Mouse (Mus musculus) yolk sac, embryonic 10.5 days (tissue): Measurements from ENCODE around the gene Mtrf1l.

Source experiments
- DNase-seq: peaks from one replicate; pipeline ENCODE4 v3.0.0-alpha.2; 2017; ENCODE audit warnings: low spot score

Mtrf1l gene

DNA sequence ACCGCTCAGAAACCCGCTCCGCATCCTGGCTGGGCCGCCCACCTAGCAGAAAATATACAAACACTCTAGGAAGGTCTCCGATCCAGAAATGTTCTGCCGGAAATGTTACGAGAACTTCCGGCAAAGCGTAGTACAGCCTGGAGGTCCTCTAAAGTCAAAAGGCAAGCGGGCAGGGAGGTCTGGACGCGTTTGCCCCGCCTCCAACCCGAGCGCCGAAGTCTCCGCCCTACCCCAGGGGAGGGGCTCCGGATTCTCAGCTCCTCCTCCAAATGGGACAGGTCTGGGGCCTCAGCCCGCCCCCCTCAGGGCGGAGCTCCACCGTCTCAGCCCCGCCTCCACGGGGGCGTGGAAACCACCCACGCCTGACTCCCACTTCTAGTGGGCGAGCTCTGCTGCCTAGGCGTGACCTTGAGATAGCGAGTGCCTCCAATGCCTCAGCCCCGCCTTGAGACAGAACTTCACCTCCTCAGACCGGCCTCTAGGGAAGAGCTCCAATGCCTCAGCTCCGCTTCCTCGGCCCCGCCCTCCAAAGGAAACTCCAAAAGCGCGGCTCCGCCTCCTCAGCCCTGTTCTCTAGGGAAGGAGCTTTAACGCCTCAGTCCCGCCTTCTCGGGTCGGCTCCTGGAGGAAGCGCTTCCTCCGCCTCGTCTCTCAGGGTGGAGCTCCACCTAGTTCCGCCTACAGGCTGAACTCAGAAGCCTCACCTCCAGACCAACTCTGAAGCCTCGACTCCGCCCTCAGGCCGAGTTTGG, at the start of gene Mtrf1l:
Mtrf1l (minus strand) TSS at position 171 of the 752 bp plus-strand sequence.
- DNase-seq = peak; percentile 98

DNA sequence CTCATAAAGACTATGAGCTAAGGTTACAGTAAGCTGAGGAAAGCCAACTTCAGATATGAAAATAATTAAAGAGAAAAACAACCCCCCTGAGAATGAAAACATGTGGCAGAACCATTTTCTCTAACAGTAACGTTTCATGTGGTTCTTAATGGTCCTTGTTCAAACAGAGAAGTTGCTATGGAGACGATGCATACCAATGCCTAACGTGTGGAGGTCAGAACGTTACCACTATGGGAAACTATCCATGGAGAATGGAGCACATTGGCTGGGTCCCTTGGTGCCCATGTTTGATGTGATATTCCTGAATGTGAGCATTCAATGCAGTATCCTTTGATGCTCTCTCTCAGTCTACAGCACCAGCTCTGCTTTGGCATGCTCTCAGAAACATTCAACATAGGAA, 47.4 kb upstream of the Mtrf1l start:
- DNase-seq = no peak

DNA sequence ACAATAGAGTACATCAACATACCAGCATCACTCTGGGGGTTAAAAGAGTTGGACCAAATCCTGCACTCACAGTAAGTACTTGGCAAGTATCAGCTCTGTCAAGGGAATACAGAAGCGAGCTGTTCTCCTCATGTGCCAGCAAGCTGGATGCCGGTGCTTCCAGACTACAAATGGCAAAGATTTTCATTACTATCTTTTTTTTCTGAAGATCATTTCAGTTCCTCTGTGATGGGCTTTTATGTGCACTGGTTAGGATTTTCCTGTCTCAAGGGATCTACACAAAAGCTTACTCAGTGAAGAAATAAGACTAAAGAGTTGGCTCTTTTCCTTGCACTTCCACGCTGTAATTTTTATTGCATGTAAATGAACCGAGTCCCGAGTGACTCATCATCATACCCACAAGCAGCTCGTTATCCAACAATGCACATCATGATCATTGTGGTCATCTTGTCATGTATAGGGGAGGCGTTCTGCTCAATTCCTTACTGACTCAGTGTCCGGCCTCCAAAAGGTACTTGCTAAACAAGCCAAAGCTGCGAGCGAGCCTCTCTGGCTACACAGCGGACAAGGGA, 44.4 kb upstream of the Mtrf1l start:
- DNase-seq = no peak

DNA sequence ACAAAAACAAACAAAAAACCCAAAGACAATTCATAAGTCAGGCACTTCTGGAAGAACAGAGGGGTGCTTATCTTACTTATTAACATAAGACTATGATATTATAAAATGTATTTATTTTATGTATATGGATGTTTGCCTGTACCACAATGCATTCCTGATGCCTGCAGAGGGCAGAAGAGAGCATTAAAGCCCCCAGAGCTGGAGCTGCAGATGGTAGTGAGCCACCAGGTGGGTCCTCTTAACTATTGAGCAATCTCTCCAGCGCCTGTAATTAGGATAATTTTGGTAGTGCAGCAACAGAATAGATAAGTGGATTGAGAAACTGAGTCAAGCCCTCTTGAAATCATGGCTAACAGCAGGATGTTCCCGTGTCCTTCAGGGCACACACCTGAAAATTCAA, 42.3 kb upstream of the Mtrf1l start:
- no peak for DNase-seq

DNA sequence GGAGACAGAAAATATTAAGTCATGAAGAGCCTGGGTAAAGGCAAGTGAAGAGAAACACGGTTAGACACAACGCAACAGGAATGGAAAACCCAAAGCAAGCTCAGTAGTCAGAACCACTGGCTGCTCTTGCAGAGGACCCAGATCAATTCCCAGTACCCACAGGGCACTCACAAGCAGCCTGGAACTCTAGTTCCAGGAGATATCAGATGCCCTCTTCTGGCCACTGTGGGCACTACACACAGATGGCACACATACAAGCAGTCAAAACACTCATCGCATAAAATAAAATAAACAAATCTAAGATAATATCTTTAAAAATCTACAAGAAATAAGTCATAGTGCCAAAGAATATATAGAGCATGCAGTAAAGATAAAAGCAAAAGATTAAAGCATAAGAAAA, 39.0 kb upstream of the Mtrf1l start:
- DNase-seq = no peak

DNA sequence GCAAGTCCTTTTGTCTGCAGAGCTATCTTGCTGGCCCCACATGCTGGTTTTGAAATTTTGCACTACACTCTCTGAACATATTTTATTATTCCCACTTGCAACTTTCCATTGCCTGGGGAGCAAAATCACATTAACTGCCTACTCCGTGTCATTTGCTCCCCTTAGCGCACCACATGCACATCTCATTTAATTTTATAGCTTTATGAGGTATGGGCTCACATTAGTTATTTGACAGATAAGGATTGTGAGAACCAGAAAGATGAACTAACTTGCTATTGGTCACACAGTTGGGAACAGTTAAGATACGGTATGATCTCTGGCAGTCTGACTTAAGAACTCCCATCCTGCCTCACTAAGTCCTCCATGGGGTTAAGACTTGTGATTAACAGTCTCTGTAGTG, 37.1 kb upstream of the Mtrf1l start:
- no peak for DNase-seq

DNA sequence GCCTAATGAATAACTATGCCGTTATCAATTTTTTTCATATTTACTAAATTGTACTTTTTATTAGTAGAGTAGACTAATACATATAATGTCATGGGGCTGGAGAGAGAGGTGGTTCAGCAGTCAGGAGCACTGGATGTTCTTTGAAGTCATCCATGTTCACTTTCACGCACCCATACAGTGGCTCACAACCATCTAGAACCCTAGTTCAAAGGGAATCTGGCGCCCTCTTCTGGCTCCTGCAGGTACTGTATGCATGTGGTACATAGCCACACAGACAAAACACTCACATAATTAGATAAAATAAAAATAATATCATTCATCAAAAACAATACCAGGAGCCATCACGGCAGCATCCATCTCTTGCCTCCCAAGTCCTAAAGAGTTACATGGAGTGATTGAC, 36.0 kb upstream of the Mtrf1l start:
- no peak for DNase-seq

DNA sequence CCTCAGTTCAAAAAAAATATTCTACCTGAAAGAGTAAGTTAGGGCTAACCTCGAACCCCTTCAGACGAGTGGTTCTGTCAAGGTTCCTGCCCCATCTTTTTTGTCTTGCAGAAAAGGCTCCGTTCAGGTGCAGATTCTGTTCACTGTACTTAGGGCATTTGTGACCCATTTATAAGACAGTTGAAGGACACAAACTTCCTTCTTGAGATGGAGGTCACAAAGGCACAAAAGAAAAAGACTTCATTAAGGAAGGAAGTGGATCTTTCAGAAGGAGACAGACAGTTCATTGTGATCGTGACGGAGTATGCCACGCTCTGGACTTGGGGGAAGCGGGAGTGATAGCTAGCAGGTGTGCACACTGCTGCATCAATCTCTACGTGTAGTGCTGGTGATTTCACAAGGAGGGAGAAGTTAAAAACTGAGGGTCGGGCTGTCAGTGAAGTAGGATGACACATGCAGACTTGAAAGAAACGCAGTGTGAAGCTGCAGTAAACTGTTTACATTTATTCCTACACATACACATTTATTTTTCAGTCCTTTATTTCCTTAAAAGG, 34.4 kb upstream of the Mtrf1l start:
- DNase-seq = no peak

DNA sequence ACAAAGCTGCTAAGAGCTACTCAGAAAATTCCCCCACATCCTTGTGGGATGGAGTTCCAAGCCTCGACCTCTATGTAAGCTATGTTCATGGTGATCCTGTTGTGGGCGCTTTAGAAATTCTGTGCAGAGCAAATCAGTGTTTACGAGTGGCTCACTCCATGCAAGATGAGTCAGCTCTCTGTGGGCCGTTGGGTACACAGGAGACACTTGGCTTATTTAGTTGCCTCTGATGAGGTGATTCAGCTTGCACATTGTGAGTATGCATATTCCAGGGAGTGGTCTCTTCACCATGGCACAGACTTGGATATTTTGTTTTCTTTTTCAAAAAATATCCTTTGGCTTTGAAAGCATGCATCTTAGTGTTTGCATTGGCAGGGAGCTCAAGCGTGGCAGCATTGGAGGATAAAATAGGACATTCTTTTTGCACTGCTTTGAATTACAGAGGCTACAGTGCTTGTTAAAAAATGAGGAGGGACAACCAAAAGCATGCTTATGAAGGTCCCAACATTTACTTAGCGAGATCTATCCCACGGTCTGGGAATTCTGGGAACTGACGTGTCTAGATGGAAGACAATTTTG, 29.7 kb upstream of the Mtrf1l start:
- DNase-seq = no peak

DNA sequence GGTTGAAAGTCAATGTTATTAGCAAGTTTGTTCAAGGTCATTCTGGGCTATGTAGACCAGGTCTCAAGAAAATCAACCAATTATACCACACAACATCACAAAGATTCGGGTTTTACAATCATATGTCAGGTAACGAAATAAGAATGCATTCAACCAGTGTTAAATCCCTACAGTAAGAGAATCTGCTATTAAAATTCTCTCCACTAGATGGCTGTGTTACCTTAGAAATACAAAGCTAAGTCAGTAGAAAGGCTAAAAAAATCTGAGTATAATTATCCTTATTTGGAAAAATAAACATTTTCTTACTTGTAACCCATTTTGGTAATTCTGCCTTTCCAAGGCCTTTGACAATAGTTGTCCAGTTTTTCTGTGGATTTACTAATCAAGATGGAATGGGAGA, 23.2 kb upstream of the Mtrf1l start:
- DNase-seq = no peak

DNA sequence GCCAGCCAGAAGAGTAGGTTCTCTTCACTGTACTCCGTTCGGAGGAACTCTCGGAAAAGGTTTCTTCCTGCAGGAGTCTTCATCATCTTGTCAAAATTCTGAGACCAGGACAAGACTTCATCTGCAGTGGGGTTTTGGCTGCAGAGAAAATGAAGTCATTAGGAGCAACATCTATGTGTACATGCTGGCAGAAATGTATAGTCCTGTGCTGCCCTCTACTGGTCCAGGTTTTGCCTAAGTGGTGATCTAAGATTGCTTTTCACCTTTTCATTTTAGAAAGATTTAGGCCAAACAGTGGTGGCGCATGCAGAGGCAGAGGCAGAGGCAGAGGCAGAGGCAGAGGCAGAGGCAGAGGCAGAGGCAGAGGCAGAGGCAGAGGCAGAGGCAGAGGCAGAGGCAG, 17.7 kb upstream of the Mtrf1l start:
- DNase-seq = peak; percentile 13

DNA sequence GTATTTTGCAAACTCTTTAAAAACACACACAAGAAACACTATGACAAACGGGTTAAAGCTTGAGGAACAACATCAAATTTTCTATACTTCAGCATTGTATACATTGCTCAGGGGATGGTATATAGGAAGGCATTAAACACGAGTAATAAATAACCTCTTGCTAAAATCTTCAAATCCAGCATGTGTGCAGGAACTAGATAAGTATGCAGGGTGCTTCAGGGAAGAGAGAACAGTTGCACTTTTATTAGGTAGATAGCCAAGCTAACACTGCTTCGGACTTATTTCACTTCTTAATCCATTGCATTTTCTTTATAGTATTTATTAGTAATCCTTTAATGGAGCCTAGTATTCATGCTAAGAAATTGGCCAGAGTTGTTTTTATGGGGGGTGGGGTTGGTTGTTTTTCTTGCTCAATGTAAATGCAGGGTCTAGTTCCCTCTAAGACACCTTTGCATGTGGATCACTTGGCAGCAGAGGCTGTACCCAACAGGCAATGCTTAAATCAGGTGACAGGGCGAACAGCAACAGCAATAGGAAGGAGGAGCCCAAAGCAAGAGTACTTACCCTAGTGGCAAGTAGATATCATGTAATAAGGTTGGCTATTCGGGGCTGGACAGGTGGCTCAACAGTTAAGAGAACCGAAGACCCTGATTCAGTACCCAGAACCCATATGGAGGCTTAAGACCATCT, 2.8 kb upstream of the Mtrf1l start:
- no peak for DNase-seq

DNA sequence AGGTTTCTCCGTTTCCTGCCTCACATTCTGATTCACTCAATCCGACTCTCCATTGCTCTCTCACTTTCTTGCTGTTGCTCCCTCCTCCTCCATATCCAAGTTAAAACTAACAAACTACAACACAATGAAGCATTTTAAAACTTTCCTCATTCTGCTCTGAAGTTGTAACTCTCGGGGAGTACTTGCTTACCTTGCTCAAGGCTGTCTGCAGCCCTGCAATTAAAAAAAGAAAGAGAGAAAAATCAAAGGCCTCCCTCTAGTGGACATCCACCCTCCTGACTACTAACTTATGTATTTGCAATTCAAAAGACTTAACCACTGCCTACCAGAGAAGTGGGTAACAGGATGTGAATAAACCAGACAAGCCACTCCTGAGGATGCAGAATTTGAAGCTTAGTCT, 1.1 kb upstream of the Mtrf1l start:
- peak; percentile 62 for DNase-seq

DNA sequence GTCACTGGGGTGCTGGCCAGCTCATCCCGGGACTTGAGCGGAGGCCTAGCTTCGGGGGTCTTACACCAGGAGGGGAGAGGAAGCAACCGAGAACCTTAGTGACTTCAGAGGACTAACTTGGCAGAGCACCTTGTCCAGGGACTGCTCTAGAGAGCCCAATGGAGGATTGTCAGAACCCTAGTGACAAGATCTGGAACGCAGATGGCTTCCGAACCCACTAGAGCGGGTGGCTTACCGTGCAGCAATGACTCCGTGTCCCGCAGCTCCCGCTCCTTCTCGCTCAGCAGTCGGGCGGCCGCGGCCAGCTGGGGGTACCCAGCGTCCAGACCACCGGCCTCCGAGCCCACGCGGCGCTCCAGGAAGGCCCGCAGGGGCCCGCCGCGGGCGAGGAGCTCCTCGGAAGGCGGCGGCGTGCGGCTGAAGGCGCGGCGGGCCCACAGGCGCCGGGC, 395 bp downstream of the Mtrf1l start:
- DNase-seq = no peak

DNA sequence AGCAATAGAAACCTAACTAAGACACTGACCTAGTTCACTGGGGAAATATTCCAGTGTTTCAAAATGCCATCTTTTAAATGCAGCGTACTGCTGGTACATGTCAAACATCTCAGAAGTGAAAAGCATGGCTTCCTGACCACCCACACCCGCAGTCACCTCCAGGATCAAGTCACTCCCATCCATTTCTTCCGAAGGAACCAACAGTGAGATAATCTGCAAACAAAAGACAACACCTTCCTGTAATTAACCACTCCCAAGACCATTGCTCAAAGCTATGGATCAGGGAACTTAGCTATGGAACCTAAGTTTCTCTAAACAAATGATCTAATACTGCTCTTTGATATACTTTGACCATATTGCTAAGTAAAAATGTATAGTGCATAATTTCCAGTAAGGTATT, 4.9 kb downstream of the Mtrf1l start:
- DNase-seq = no peak

DNA sequence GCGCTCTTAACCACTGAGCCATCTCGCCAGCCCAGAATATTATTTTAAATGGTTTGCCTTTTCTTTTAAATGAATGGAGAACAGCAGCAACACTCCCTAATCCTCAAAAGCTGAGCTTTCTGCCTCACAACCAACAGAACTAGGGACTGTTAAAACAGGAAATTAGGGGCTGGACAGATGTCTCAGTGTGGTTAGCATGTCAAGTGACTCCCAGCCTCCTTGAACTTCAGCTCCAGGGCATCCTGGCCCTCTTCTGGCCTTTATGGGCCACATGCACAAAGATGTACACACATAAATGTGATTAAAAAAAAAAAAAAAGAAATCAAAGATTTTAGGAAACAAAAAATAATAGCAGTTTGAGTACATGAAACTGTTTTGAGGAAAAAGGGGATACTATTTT, 7.7 kb downstream of the Mtrf1l start:
- DNase-seq = no peak

DNA sequence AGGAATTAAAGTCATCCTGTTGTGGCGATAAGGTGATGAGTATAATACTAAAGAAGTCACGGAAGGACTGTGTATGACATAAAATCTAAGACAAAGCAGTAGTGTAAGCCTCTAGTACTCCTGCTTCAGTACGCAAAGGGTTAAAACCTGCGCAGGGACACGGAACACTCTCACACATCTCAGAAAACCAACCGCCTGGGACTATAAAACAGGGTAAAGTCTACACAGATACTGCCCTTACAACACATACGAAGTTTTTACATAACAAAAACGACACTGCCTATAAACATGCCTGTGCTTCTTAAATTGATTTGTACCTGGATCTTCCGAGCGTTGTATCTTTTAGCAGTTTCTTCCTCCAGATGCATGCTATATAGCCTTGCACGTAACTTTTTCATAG, 10.0 kb downstream of the Mtrf1l start:
- no peak for DNase-seq

DNA sequence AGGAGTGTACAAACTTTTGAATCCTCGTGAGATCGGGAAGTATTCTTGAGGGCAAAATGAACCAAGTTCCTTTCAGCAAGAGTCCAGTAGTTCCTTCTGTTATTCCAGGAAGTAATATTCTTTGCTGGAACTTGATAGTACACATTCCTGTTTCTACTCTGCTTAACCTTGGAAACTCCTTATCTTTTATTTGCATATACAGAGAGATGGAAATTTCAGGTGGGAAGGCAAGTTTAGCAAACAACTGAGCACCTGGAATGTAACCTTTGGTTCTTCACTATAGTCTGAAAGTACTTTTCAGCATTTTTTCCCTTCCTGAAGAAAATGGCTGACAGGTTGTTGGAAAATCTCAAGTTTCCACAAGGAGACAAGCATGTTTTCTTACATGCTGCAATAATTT, 16.0 kb downstream of the Mtrf1l start:
- DNase-seq = no peak

DNA sequence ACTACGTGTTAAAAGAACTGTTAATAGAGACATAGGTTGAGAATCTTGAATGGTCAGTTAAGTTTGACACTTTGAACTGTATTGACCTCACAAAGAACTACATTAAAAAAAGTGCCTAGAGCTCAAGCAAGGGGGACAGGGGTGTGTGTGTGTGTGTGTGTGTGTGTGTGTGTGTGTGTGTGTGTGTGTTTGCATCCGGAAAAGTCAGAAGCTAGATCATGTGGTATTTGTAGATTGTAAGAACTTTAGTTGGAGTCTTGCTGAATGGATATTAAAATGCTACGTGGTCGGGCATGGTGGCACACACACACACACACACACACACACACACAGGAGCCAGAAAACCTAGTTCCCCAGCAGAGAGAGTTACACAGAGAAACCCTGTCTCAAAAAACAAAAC, 16.7 kb downstream of the Mtrf1l start:
- no peak for DNase-seq

DNA sequence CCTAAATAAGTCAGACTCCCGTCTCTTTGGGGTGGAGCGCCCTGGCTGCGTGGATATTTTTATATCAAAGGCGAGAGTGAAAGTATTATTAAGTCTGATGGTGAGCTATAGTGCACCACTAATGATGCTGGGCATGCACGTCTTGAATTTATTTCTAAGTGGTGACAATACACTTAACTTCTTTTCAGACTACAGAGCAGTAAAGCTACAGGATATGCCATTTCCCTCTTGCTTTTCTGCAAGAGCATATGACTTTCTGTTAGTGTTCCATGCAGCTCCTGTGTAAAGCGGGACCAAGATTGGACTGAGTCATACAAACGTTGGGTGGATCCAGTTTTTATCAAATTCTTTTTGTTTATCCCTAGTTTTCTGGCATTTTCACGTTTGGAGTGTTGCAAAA, 17.3 kb downstream of the Mtrf1l start:
- DNase-seq = no peak

DNA sequence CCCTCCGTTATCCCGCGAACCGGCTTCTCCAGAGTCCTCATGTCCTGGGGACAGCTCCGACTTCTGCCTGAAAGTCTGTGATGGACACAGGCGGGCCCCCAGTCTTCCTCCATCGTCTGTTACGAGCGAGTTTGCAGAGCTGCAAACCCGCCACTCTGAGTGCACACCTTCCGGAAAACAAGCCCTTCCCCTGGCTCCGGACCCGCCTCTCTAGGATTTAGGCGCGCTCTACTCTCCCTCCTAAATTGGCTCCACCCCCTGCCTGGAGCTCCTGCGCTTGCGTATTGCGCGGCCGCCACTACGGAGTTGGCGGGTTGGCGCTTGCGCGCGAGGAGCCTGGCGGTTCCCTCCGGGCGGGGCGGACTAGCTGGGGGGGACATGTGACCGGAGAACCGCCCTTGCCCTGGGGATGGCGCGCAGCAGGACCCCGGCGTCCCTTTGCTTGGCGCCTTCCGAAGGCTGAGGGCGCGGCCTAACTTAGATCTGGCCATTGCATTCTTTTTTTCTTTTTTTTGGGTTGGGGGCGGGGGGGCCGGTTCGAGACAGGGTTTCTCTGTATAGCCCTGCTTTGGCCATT, 17.9 kb downstream of the Mtrf1l start:
- DNase-seq = peak; percentile 98

DNA sequence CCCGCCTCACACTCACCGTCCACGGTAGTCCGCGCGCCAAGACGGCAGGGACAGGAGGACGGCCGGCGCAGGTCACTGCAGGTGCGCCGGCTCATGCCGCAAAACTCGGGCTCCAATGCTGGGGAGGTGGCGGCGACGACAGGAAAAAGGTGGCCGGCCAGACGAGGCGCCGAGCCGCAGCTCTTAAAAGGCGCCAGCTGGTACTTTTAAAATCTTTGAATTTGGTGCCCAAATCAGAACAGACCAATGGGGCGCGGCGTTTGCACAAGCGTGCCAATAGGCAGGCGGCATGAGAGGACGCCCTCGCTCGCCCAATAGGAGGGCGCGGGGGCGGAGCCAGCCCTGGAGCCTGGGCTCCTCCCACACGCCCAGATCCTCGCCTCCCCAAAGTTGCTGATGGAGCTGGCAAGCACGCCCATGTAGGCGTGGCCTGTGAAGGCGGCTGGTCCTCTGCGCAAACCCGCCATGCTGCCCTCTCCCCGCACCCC, 18.4 kb downstream of the Mtrf1l start, which contains the start of gene Fbxo5:
Fbxo5 (minus strand) TSS at position 358 of the 488 bp plus-strand sequence.
- peak; percentile 98 for DNase-seq
